Mouse (Mus musculus): Measurements from ENCODE around the gene Sema4c. TPM values are rescaled to one million over a fixed set of nuclear protein-coding genes. Genes with fewer than 3 reads are reported as not detected.

Sema4c gene
- polyA plus RNA-seq, 1 experiment: 14.6 TPM

DNA sequence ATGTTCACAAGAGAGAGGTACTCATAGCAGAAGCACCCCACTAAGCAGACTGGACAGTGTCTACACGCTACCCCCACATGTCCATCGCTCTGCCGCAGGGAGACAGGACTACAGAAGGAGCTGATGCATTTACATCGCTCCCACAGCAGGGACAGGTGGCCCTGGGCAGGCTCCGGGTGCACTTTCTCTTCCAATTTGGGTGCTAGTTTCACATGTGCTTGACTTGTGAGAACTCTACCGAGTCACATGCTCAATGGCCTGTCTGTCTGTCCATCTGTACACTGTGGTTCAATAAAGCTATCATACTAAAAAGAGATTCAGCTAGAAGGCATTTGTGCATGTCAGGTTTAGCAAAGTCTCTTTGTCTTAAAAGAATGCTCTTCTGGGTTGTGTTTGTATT is 29.7 kb upstream of the Sema4c start:
- no peak overlapping the region for H3K27ac ChIP-seq (ENCODE audit: control insufficient read depth, insufficient read depth, low read depth, low read length)
- no peaks in the 10 kb centered on the region for H3K4me1 ChIP-seq (ENCODE audit: control insufficient read depth, insufficient read depth, low read length)
- no peaks in the 10 kb centered on the region; the same call in 1 of the 2 replicates for H3K36me3 ChIP-seq (ENCODE audit: control insufficient read depth, insufficient read depth, low read length)
- no peak overlapping the region for H3K4me3 ChIP-seq (ENCODE audit: control insufficient read depth, low read depth, low read length)
- H3K27me3 ChIP-seq (ENCODE audit: control insufficient read depth, insufficient read depth, low read length): no peaks in the 10 kb centered on the region
- no peak for TF ChIP-seq CTCF (IDR thresholded peaks at IDR 0.05; ENCODE audit: control insufficient read depth, insufficient read depth, insufficient replicate concordance, low read depth, low read length)
- no peak for TF ChIP-seq POLR2A (IDR thresholded peaks at IDR 0.05; ENCODE audit: control insufficient read depth, low read depth, low read length)

DNA sequence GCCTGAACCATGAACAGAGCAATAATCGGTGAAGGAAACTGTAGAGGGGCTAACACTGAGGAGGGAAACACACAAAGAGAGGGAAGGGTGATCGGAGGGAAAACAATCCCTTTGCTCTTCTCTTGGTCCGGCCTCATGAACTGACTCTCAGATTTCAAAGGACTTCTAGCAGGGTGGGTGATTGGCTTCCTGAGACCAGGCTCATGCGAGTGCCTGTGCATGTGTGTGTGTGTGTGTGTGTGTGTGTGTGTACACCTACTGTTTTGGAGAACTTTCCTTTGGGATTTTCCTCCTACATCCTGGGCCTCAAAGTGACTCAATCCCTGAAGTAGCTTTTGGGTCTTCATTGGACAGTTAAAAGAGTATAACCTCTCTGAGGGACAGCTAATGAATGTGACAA is 28.1 kb upstream of the Sema4c start:
- no peaks in the 10 kb centered on the region for H3K4me1 ChIP-seq (ENCODE audit: control insufficient read depth, insufficient read depth, low read length)
- H3K4me3 ChIP-seq (ENCODE audit: control insufficient read depth, low read depth, low read length): no peak overlapping the region
- H3K27ac ChIP-seq (ENCODE audit: control insufficient read depth, insufficient read depth, low read depth, low read length): no peak overlapping the region

DNA sequence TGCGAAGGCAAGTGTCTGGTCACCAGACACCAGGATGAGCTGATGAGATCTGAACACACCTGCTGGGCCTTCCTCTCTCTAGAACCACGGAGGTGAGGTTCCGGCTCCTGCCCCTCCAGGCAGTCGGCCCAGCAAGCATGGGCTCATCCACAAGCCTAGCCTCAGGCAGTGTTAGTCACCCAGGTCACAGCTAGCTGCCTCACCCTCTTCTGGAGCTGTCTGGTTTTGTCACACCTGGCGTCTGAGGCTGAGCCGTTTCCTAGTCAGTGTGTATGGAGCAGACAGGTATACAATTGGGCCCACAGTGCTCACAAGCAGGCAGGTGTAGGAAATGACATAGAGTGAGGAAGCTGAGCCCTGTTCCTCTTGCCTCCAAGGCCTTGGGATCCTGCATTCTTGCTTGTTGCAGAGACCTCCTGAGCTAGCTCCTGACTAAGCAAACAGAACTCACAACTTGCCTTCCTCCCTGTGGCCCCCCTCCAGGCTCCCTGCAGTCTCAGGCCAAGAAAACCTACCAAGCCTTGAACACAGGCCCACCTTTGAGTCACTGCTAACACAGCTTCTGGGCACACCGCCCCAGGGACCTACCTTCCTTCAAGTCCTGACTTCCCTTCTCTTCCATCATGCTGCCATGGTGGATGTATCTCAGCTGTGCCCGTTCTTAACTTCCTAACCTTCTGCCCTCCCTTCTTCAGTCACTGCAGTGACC is 25.4 kb upstream of the Sema4c start:
- TF ChIP-seq POLR2A (IDR thresholded peaks at IDR 0.05; ENCODE audit: control insufficient read depth, low read depth, low read length): no peak
- no peak for TF ChIP-seq CTCF (IDR thresholded peaks at IDR 0.05; ENCODE audit: control insufficient read depth, insufficient read depth, insufficient replicate concordance, low read depth, low read length)
- Histone ChIP-seq H3K4me3 (ENCODE audit: control insufficient read depth, low read depth, low read length) (no peak overlapping the region), H3K27ac (ENCODE audit: control insufficient read depth, insufficient read depth, low read depth, low read length) (no peak overlapping the region), H3K4me1 (ENCODE audit: control insufficient read depth, insufficient read depth, low read length) (peaks cover 4% of the 10 kb centered on the region; the same call in 1 of the 2 replicates), H3K27me3 (ENCODE audit: control insufficient read depth, insufficient read depth, low read length) (no peaks in the 10 kb centered on the region), H3K36me3 (ENCODE audit: control insufficient read depth, insufficient read depth, low read length) (no peaks in the 10 kb centered on the region; the same call in 1 of the 2 replicates)

More for the DNA sequence above, 28.1 kb upstream of the Sema4c start:
- Histone ChIP-seq H3K27me3 (ENCODE audit: control insufficient read depth, insufficient read depth, low read length) (no peaks in the 10 kb centered on the region), H3K36me3 (ENCODE audit: control insufficient read depth, insufficient read depth, low read length) (no peaks in the 10 kb centered on the region; the same call in 1 of the 2 replicates)
- no peak for TF ChIP-seq POLR2A (IDR thresholded peaks at IDR 0.05; ENCODE audit: control insufficient read depth, low read depth, low read length)
- no peak for TF ChIP-seq CTCF (IDR thresholded peaks at IDR 0.05; ENCODE audit: control insufficient read depth, insufficient read depth, insufficient replicate concordance, low read depth, low read length)

DNA sequence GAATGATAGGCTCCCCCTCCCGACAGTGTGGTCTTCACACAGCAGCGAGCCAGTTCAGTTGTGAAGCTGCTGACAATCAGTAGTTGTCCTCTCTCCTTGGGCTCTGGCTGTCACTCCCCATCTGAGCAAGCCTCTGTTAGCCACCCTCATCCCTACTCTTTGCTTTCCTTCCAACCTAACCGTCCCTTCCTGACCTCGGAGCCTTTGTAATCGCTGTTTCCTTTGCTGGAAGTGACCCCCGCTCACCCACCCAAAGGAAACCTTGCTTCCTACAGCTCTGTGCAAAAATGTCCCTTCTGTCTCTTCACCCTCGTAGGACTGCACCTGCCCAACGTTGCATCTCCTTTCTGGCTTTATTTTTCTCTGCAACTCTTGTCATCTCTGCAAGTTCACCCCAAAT is 24.1 kb upstream of the Sema4c start:
- Histone ChIP-seq H3K4me1 (ENCODE audit: control insufficient read depth, insufficient read depth, low read length) (peaks cover 4% of the 10 kb centered on the region; the same call in 1 of the 2 replicates), H3K27ac (ENCODE audit: control insufficient read depth, insufficient read depth, low read depth, low read length) (no peak overlapping the region), H3K4me3 (ENCODE audit: control insufficient read depth, low read depth, low read length) (no peak overlapping the region), H3K36me3 (ENCODE audit: control insufficient read depth, insufficient read depth, low read length) (no peaks in the 10 kb centered on the region; the same call in 1 of the 2 replicates), H3K27me3 (ENCODE audit: control insufficient read depth, insufficient read depth, low read length) (no peaks in the 10 kb centered on the region)
- TF ChIP-seq POLR2A (IDR thresholded peaks at IDR 0.05; ENCODE audit: control insufficient read depth, low read depth, low read length): no peak
- TF ChIP-seq CTCF (IDR thresholded peaks at IDR 0.05; ENCODE audit: control insufficient read depth, insufficient read depth, insufficient replicate concordance, low read depth, low read length): no peak

DNA sequence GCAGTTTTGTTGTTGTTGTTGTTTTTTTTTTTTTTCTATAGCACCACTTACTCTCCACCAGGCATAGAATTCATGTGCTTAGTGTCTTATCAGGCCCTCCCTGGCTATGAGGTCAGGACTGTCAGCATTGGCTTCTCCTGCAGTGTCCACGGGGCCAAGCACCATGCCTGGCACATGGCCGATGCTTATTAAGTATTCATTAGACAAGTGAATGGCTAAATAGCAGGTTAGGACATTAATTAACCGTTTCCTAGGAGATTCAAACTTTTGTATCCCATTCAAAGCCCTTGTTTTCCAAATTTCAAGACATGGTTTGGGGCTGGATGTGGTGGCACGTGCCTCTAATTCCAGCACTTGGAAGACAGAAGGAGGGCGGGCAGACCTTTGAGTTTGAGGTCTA is 23.1 kb upstream of the Sema4c start:
- Histone ChIP-seq H3K4me1 (ENCODE audit: control insufficient read depth, insufficient read depth, low read length) (peaks cover 4% of the 10 kb centered on the region; the same call in 1 of the 2 replicates), H3K4me3 (ENCODE audit: control insufficient read depth, low read depth, low read length) (no peak overlapping the region), H3K27ac (ENCODE audit: control insufficient read depth, insufficient read depth, low read depth, low read length) (peak overlapping the region; percentile 36; the same call in 1 of the 2 replicates), H3K36me3 (ENCODE audit: control insufficient read depth, insufficient read depth, low read length) (no peaks in the 10 kb centered on the region; the same call in 1 of the 2 replicates), H3K27me3 (ENCODE audit: control insufficient read depth, insufficient read depth, low read length) (no peaks in the 10 kb centered on the region)
- TF ChIP-seq CTCF (IDR thresholded peaks at IDR 0.05; ENCODE audit: control insufficient read depth, insufficient read depth, insufficient replicate concordance, low read depth, low read length) (no peak), POLR2A (IDR thresholded peaks at IDR 0.05; ENCODE audit: control insufficient read depth, low read depth, low read length) (no peak)

DNA sequence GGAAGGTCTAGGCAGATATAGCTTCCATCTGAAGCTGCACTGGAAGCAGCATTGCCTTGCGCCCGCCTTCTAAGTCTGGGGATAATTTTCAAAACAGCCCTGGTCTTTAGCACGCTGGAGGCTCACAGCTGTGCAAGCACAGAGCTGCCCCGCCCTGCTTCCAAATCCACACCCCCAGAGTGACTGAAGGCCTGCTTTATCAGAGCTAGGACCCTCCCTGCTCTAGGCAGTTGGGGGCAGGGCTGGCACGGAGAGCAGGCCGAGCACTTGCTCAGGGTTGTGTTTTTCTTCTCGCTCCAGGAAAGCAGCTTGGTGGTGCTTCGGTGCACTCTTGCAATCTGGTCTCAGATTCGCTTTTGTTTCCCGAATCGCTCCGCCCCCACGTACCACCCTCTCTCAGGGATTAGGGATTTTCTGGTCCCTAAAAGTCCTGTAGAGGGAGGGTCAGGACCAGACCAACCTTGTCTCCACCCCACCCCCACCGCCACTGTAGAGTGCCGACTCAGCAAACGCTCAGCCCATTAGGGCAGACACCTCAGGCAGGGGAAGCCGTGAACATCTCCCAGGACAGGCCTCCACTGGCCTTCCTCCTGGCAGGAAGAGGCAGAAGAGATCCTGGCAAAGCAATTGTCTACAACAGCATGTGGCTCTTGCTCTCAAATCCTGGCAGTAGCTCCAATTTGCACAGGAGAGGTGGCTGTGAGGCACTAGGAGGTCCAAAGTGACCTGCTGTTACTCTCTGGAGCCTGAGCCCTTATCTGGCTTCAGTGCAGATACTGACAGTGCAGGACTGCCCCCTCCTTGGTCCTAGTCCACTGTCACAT is 22.4 kb upstream of the Sema4c start:
- H3K27ac ChIP-seq (ENCODE audit: control insufficient read depth, insufficient read depth, low read depth, low read length): peak overlapping the region; percentile 36
- TF ChIP-seq CTCF (IDR thresholded peaks at IDR 0.05; ENCODE audit: control insufficient read depth, insufficient read depth, insufficient replicate concordance, low read depth, low read length): no peak
- TF ChIP-seq POLR2A (IDR thresholded peaks at IDR 0.05; ENCODE audit: control insufficient read depth, low read depth, low read length): no peak; the same call in 1 of the 2 replicates
- H3K36me3 ChIP-seq (ENCODE audit: control insufficient read depth, insufficient read depth, low read length): no peaks in the 10 kb centered on the region; the same call in 1 of the 2 replicates
- no peaks in the 10 kb centered on the region for H3K27me3 ChIP-seq (ENCODE audit: control insufficient read depth, insufficient read depth, low read length)
- no peak overlapping the region for H3K4me3 ChIP-seq (ENCODE audit: control insufficient read depth, low read depth, low read length)
- peaks cover 4% of the 10 kb centered on the region; the same call in 1 of the 2 replicates for H3K4me1 ChIP-seq (ENCODE audit: control insufficient read depth, insufficient read depth, low read length)

DNA sequence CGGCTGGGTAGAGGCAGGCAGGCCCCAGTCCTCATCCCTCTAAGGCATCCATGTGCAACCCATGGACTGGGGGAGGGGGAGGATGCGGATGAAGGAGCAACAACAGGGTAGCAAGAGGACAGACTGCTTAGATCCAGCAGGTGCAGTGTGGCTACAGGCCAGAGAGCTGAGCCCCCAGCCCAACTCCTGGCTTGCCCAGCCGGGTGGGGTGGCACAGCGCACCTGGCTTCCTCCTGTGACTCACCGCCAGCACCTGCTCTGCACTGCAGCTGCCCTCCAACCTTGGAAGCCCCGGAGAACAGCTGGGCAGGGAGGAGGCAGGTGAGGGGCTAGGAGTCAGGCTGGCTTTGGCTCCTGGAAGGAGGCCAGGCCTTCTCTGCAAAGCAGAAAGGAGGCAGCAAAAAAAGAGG is 21.8 kb upstream of the Sema4c start:
- TF ChIP-seq POLR2A (IDR thresholded peaks at IDR 0.05; ENCODE audit: control insufficient read depth, low read depth, low read length) (no peak), CTCF (IDR thresholded peaks at IDR 0.05; ENCODE audit: control insufficient read depth, insufficient read depth, insufficient replicate concordance, low read depth, low read length) (no peak)
- Histone ChIP-seq H3K27ac (ENCODE audit: control insufficient read depth, insufficient read depth, low read depth, low read length) (no peak overlapping the region), H3K4me3 (ENCODE audit: control insufficient read depth, low read depth, low read length) (no peak overlapping the region), H3K4me1 (ENCODE audit: control insufficient read depth, insufficient read depth, low read length) (peaks cover 4% of the 10 kb centered on the region; the same call in 1 of the 2 replicates), H3K27me3 (ENCODE audit: control insufficient read depth, insufficient read depth, low read length) (no peaks in the 10 kb centered on the region), H3K36me3 (ENCODE audit: control insufficient read depth, insufficient read depth, low read length) (no peaks in the 10 kb centered on the region; the same call in 1 of the 2 replicates)

All from testis, adult 2 months (tissue).